Mouse (Mus musculus): ENCODE results near the gene Bmp2k. TPM values are rescaled to one million over a fixed set of nuclear protein-coding genes. Genes with fewer than 3 reads are reported as not detected.

The Bmp2k gene
- polyA plus RNA-seq, 1 experiment from 2014 or later, result 9.2 TPM

DNA sequence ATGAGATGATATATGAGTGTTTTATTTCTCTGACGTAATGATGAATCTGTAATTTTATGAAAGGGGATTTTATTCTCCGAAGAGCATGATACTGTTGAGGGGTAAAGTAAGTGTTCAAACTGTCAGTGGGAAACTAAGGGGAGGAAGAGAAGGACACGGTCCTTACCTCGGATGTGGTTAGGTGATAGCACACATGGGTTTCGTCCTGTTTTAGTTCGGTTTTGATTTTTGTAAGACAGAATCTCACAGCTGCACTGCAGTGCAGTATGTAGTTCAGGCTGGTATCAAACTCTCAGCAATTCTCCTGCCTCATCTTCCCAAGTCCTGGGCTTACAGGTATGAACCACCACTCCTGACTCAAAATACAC is 34.6 kb upstream of the Bmp2k start:
- Histone ChIP-seq H3K27ac (no peak overlapping the region), H3K36me3 (replicated peaks) (no peaks in the 10 kb centered on the region), H3K4me1 (peaks cover 7% of the 10 kb centered on the region), H3K4me3 (no peak overlapping the region), H3K9me3 (no peaks in the 10 kb centered on the region), H3K4me2 (no peak overlapping the region), H3K27me3 (replicated peaks) (no peaks in the 10 kb centered on the region), H3K9ac (no peak overlapping the region)
- ATAC-seq (replicated peaks), result no peak
- 92% methylated on average over 6 of the region's 6 CpGs for WGBS

DNA sequence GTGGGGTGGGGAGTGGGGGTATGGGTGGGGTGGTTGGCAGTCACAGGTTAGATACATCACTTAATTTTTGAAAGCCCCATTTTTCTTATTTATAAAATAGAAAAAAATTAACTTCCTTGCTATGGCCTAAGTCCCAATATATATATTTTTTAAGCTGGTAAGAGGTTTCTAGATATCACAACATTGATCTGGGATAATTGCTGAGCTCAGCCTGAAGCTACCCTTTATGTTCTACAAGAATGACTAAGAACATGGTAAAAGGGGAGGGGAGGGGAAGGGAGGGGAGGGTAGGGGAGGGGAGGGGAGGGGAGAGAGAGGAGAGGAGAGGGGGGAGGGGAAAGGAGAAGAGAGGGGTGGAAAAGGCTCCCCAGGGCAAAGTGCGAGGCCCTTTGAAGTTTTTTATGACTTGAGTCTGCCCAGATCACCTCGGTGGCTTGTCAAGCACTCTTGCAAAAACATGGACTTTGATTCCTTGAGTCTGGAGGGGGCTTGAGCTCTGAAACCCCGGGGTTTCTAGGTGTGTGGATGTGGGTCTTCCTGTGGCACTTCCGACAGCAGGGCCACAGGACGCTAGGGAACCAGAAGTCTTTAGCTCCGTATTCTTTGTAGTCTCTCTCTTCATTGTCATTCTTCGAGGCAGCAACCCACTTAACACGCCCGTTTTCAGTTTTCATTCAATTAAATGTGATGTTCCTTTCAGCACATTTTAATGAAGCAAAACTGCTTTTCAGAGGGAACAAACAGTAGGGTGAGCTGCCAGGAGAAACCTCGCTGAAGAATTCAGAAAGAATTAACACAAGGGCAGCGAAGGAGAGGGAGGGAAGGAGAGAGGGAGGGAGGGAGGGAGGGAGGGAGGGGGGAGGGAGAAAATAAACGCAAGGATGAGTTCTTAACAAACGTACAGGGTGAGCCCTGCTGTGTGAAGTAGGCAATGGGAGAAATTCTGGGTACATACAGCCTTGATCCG is 33.1 kb upstream of the Bmp2k start:
- H3K36me3 ChIP-seq (replicated peaks), result no peaks in the 10 kb centered on the region
- ATAC-seq (replicated peaks), result peak; percentile 54
- peaks cover 7% of the 10 kb centered on the region for H3K4me1 ChIP-seq
- no peaks in the 10 kb centered on the region for H3K9me3 ChIP-seq
- H3K27me3 ChIP-seq (replicated peaks), result no peaks in the 10 kb centered on the region
- H3K27ac ChIP-seq, result 0 out of 2 replicates have a peak overlapping the region, but pooled peaks have one; percentile 20
- peak overlapping the region; percentile 44 for H3K4me2 ChIP-seq
- WGBS, result 2% methylated on average over 14 of the region's 14 CpGs
- no peak overlapping the region for H3K9ac ChIP-seq
- H3K4me3 ChIP-seq, result 0 out of 2 replicates have a peak overlapping the region, but pooled peaks have one; percentile 8

DNA sequence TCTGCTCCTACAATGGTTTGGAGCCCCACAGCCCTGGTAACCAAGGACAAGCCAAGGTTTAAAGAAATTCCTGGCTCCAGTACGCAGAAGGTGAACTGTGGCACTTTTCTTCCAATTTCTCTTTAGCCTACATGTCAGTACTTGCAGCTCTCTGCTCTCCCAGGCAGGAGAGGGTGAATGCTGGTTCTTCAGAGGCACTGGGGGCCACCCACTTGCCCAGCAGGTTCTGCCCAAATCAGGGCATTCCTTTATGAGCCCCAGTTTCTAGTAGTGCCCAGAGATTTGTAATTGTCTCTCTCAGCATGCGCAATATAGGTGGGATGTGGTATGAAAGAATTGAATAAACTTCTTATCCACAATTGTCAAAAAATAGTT is 32.5 kb upstream of the Bmp2k start:
- no peaks in the 10 kb centered on the region for H3K27me3 ChIP-seq (replicated peaks)
- peak overlapping the region; percentile 44 for H3K4me2 ChIP-seq
- no peaks in the 10 kb centered on the region for H3K9me3 ChIP-seq
- no peak; the same call in 1 of the 2 replicates for ATAC-seq (replicated peaks)
- no peaks in the 10 kb centered on the region for H3K36me3 ChIP-seq (replicated peaks)
- peaks cover 7% of the 10 kb centered on the region for H3K4me1 ChIP-seq
- 48% methylated on average over 2 of the region's 2 CpGs for WGBS
- 0 out of 2 replicates have a peak overlapping the region, but pooled peaks have one; percentile 8 for H3K4me3 ChIP-seq
- H3K9ac ChIP-seq, result no peak overlapping the region
- no peak overlapping the region for H3K27ac ChIP-seq

DNA sequence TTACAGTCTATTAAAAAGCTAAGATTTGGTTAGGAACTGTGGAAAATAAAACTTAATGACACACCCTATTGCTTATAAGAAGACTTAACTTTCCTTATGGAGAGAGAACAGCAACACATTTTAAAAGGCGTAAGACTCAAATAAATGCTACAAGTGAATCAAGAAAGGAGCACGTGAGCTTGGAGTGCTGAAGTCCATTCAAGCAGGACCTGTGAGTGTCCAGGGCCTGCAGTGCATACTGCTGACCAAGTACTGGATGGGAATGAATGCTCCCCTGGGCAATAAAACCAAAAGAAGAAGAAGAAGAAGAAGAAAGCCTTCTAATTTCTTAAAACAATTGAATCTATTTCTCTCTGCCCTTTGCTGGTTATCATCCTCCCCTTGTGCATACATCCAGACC is 32.0 kb upstream of the Bmp2k start:
- Histone ChIP-seq H3K27me3 (replicated peaks) (no peaks in the 10 kb centered on the region), H3K9me3 (no peaks in the 10 kb centered on the region), H3K4me3 (no peak overlapping the region), H3K4me2 (no peak overlapping the region), H3K4me1 (peaks cover 7% of the 10 kb centered on the region), H3K9ac (no peak overlapping the region), H3K27ac (no peak overlapping the region), H3K36me3 (replicated peaks) (no peaks in the 10 kb centered on the region)
- WGBS, result 78% methylated on average over 2 of the region's 2 CpGs
- no peak for ATAC-seq (replicated peaks)

DNA sequence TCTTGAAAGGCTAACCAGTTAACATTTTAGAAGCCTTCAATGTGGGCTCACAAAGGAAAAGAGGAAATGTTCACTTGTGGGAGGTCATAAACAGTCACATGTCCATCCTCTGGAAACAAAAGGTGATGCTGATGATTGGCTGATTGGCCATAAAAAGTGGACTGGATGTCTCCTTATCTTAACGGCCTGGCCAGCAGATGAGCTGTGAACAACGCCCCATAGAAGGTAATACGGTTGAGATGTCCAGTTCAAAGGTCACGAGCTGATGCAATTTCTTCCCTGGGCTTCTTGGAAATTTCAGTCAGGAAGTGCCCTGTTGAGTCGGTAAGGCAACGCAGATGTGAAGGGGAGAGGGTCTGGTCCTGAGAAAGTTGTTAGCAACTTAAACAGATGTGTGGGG is 28.9 kb upstream of the Bmp2k start:
- no peak for ATAC-seq (replicated peaks)
- WGBS, result 38% methylated on average over 6 of the region's 6 CpGs
- H3K9me3 ChIP-seq, result no peaks in the 10 kb centered on the region

DNA sequence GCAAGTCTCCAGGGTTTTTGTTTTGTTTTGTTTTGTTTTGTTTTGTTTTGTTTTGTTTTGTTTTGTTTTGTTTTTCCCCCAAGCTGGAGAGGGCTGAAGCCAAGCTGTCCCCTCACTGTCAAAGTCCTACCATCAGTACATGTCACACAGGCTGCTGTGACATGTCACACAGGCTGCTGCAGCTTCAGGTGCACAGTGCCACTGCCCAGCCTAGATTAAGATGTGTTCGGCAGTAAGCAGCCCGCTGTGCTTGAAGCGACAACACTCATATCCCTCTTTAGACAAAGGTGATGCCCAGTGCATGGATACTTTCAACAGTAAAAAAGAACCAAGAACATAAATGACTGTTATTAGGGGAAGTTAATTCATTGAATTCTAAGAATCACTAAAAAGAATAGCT is 28.5 kb upstream of the Bmp2k start:
- no peak for ATAC-seq (replicated peaks)
- H3K9ac ChIP-seq, result no peak overlapping the region
- WGBS, result 42% methylated on average over 3 of the region's 3 CpGs
- H3K4me2 ChIP-seq, result no peak overlapping the region
- no peaks in the 10 kb centered on the region for H3K9me3 ChIP-seq
- peaks cover 7% of the 10 kb centered on the region for H3K4me1 ChIP-seq
- no peak overlapping the region for H3K4me3 ChIP-seq
- no peak overlapping the region for H3K27ac ChIP-seq
- H3K27me3 ChIP-seq (replicated peaks), result no peaks in the 10 kb centered on the region
- no peaks in the 10 kb centered on the region for H3K36me3 ChIP-seq (replicated peaks)

More for the DNA sequence above, 28.9 kb upstream of the Bmp2k start:
- H3K9ac ChIP-seq, result no peak overlapping the region
- H3K27me3 ChIP-seq (replicated peaks), result no peaks in the 10 kb centered on the region
- H3K36me3 ChIP-seq (replicated peaks), result no peaks in the 10 kb centered on the region
- H3K4me2 ChIP-seq, result no peak overlapping the region
- H3K4me1 ChIP-seq, result peaks cover 7% of the 10 kb centered on the region
- H3K4me3 ChIP-seq, result no peak overlapping the region
- no peak overlapping the region for H3K27ac ChIP-seq

DNA sequence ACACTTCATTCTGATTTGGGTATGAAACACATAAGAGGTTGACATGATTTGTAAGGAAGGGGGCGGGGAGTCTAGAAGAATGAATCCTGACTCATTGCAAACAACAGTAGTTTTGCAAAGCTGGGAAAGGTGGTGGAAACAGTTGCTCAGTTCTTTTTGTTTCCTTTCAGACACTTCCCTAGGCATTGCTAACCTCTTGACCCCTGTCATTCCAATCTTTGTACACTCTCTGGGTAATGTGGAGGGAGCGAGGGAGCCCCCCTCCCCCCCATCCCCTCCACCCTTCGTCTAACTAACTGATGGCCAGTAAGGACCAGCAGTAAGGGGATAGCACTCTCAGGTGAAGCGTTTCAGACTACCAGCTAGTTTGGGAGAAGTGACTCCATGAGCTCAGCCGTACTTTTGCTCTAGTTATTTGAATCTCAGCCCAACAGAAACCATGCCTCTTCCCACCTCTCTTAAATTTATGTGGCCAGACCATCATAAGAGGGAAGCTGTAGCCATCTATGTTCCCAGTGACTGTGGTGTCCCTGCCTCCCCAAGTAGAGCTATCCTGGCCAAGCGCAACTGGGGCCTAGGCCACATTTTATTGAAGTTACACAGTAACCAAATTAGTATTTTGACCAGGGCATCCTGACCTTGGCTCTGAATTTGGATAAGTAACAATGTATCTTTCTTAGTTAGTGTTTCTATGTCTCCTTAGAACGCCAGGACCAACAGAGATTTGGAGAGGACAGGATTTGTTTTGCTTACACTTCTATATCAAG is 27.6 kb upstream of the Bmp2k start:
- Histone ChIP-seq H3K36me3 (replicated peaks) (no peaks in the 10 kb centered on the region), H3K9ac (no peak overlapping the region), H3K4me3 (no peak overlapping the region), H3K27ac (no peak overlapping the region), H3K4me1 (peaks cover 3% of the 10 kb centered on the region; the same call in 1 of the 2 replicates), H3K4me2 (no peak overlapping the region), H3K27me3 (replicated peaks) (no peaks in the 10 kb centered on the region), H3K9me3 (no peaks in the 10 kb centered on the region)
- ATAC-seq (replicated peaks), result no peak
- WGBS, result 62% methylated on average over 7 of the region's 7 CpGs

DNA sequence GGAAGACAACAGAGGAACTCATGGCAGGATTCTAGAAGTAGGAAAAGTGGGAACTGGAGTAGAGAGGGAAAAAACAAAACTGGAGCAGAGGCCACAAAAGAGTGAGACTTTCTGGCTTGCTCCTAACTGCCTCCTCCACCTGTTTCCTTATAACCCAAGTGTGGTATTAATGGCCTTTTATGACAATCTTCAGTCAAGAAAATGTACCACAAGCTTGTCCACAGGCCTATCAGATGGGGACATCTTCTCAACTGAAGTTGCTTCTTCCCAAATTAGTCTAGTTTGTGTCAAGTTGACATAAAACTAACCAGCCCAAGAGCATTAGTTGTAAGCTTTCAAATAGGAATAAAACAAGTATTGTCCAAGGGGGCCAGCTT is 27.0 kb upstream of the Bmp2k start:
- no peak overlapping the region for H3K4me2 ChIP-seq
- H3K36me3 ChIP-seq (replicated peaks), result no peaks in the 10 kb centered on the region
- no peak overlapping the region for H3K27ac ChIP-seq
- H3K9ac ChIP-seq, result no peak overlapping the region
- no peak overlapping the region for H3K4me3 ChIP-seq
- ATAC-seq (replicated peaks), result no peak
- H3K4me1 ChIP-seq, result no peaks in the 10 kb centered on the region
- no peaks in the 10 kb centered on the region for H3K9me3 ChIP-seq
- no peaks in the 10 kb centered on the region for H3K27me3 ChIP-seq (replicated peaks)

DNA sequence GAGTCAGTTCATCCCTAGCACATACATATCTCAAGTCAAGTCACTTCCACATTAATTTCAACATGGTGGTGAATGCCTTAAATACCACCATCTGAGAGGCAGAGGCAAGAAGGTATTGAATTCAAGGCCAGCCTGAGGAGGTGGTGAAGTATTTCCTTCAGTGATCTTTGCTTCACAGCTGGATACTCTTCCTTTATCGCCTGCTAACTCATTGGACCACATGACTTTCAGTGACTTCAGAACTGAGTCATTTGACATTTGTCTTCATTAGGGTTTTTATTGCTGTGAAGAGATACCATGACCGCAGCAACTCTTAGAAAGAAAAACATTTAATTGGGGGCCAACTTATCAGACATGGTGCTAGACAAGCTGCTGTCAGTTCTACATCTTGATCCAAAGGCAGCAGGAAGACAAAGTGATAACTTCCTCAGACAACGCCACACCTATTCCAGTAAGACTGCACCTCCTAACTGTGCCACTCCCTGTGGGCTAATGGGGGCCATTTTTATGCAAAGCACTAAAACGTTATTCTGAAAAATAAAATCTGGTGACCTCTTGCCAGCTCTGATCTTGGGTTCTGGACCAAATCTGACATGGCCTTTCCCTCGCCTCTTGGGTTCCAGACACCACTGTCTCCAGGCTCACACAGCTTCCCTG is 24.9 kb upstream of the Bmp2k start:
- WGBS, result 90% methylated on average over 5 of the region's 5 CpGs
- H3K4me1 ChIP-seq, result no peaks in the 10 kb centered on the region
- no peaks in the 10 kb centered on the region for H3K36me3 ChIP-seq (replicated peaks)
- no peaks in the 10 kb centered on the region for H3K27me3 ChIP-seq (replicated peaks)
- no peak overlapping the region for H3K27ac ChIP-seq
- H3K4me2 ChIP-seq, result no peak overlapping the region
- no peaks in the 10 kb centered on the region for H3K9me3 ChIP-seq
- no peak for ATAC-seq (replicated peaks)
- H3K4me3 ChIP-seq, result no peak overlapping the region
- no peak overlapping the region for H3K9ac ChIP-seq

DNA sequence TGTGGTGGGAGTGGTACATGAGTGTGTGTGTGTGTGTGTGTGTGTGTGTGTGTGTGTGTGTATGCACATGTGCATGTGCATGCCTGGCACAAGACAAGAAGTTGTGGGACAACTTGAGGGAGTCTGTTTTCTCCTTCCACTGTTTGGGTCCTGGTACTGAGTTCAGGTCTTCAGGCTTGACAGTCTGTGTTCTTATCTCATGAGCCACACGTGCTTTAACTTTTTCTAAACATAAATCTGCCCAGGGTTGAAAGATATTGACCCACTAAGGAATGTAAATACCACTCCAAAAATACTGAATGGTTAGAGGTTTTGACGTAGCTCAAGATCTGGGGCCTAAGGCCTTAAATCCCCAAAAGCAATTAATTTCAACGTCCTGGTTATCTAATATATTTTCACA is 23.8 kb upstream of the Bmp2k start:
- H3K36me3 ChIP-seq (replicated peaks), result no peaks in the 10 kb centered on the region
- WGBS, result 77% methylated on average over 3 of the region's 3 CpGs
- no peak overlapping the region for H3K27ac ChIP-seq
- no peaks in the 10 kb centered on the region for H3K4me1 ChIP-seq
- H3K4me3 ChIP-seq, result no peak overlapping the region
- H3K9ac ChIP-seq, result no peak overlapping the region
- no peaks in the 10 kb centered on the region for H3K9me3 ChIP-seq
- no peak overlapping the region for H3K4me2 ChIP-seq
- ATAC-seq (replicated peaks), result no peak
- H3K27me3 ChIP-seq (replicated peaks), result no peaks in the 10 kb centered on the region

DNA sequence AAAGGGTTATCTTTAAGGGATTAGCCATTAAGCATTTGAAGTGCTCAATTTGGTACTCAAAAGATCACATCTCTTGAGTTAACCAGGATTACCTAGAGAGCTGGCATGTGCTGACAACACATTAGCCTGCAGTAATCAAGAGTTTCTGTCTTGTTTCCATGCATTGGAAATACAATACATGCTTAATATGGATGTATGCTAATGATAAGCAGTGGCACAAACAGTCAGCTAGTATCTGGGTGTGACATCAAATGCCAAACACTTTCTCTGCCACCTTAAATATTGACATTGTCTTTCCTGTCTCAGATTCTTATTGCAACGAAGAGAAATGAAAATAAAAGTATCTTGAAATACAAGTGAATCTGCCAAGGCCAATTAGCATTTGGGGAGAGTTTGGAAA is 22.8 kb upstream of the Bmp2k start:
- ATAC-seq (replicated peaks), result no peak
- 55% methylated on average over 1 of the region's 1 CpGs for WGBS
- no peak overlapping the region for H3K27ac ChIP-seq
- no peak overlapping the region for H3K4me2 ChIP-seq
- no peaks in the 10 kb centered on the region for H3K36me3 ChIP-seq (replicated peaks)
- no peaks in the 10 kb centered on the region for H3K9me3 ChIP-seq
- H3K9ac ChIP-seq, result no peak overlapping the region
- no peak overlapping the region for H3K4me3 ChIP-seq
- H3K27me3 ChIP-seq (replicated peaks), result no peaks in the 10 kb centered on the region
- H3K4me1 ChIP-seq, result no peaks in the 10 kb centered on the region

DNA sequence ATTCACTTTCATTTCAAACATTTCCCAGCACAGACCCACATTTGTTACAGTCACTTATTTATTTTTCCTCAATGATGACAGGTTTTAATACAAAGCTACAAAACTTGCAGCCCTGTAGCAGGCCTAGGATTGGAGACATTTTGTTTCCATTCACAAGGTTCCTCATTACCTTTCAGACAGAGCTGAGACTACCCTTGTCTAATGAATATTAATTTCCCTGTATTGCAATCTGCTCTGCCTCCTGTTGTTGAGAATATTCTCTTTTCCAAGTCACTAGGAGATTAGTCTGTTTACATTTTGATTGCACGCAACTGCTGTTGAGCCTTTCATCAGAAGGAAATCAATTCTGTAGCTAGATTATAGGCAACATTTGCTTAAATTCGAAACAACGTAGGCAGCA is 22.4 kb upstream of the Bmp2k start:
- 69% methylated on average over 3 of the region's 3 CpGs for WGBS
- peaks cover 3% of the 10 kb centered on the region for H3K4me1 ChIP-seq
- H3K9me3 ChIP-seq, result no peaks in the 10 kb centered on the region
- H3K27me3 ChIP-seq (replicated peaks), result no peaks in the 10 kb centered on the region
- no peak overlapping the region for H3K4me2 ChIP-seq
- no peaks in the 10 kb centered on the region for H3K36me3 ChIP-seq (replicated peaks)
- ATAC-seq (replicated peaks), result no peak
- no peak overlapping the region for H3K4me3 ChIP-seq
- H3K27ac ChIP-seq, result no peak overlapping the region
- no peak overlapping the region for H3K9ac ChIP-seq
